Mouse (Mus musculus) adrenal gland, adult 18-20 months (tissue): ENCODE data around the gene Mrps7. TPM values are rescaled to one million over a fixed set of nuclear protein-coding genes. Genes with fewer than 3 reads are reported as not detected.
A peak's percentile ranks its signal among the peaks of the same experiment; 100 is the strongest.
"Not testable (repeated sequence)": the region's sequence is repeated elsewhere in the genome, so short reads cannot be mapped to it uniquely, and the experiment has no call there.

Experiments used
- DNase-seq, 2 experiments: peaks; one replicate each; pipeline ENCODE4 v3.0.0; 2021 to 2022; ENCODE audit warnings: low spot score in 2 of 2
- total RNA-seq, 2 experiments: library from RNA; stranded (reverse); gene quantifications; 1 replicate in 1 of 2; 2 replicates in 1 of 2; pipeline ENCODE4 v1.2.3; 2021

The Mrps7 gene
- total RNA-seq, 2 experiments from 2014 or later: 105 to 107 TPM

DNA sequence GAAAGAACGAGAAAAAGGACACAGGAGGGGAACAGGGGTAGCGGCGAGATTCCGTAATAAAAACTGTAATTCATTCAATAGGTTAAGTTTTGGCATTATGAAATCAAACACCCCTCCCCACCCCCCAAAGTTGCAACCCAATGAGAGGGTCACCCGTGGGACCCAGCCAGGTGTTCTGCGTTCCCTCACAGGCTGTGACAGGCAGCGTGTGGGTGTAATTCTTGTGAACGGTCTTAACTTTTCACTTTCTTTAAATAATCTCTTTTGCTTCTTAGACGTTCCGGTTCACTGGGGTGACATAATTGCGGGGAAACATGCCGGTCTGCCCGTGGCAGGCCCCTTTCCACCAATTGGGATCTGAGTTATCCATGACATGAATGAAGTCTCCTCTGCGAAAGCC is 41.8 kb downstream of the Mrps7 start:
- not testable (repeated sequence) for DNase-seq

DNA sequence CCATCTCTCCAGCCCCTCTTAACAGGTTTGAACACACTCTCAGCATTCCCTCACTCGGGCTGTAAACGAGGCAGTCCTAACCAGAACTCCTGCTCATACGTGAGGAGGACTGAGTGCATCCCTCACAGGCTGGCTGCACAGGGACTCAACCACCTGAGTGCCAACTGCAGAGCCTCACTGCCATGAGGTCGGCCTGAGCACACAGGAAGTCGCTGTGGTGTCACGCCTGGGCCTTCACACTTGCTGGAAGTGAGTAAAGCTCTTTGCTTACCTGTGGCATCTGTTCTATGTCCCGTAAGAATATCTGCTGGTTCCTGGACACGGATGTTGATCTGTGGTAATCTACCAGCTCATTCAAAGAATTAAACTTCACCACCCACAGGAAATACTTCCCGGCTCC is 42.7 kb downstream of the Mrps7 start:
- no peak for DNase-seq

DNA sequence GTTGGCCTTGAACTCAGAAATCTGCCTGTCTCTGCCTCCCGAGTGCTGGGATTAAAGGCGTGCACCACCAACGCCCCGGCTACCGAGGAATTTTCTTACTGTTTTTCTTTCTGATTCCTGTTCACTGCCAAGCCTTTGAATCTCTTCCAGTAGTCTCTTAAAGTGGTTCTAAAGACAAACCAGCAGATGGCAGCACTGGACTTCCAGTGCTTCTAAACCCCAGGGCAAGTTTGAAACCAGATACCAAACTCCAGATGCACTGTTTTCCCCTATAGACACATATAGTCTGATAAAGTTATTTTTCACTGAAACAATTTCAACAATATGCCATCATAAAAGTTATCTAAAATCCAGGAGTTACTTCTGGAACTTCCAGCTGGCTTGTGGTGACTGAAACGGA is 43.7 kb downstream of the Mrps7 start:
- peak in 1 of 2 experiments; percentile 54 for DNase-seq

DNA sequence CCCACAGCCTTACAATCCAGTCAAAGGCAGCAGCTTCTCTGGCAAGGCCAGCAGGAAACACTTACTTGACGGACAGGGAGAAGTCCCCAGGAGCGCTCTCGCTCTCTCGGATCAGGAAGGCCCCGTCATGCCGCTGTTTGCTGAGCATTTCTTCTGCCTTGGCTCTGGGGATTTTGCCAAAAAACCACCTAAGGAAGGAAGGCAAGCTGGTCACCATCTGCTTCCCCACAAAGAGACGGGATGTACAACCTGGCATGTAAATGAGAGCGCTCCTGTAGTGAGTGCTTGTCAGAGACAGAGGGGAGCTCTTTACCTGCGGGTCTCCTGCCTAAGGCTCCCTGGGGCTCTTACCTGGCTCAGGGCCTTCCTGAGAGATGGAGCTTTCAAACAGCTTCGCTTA is 46.0 kb downstream of the Mrps7 start:
- no peak for DNase-seq

DNA sequence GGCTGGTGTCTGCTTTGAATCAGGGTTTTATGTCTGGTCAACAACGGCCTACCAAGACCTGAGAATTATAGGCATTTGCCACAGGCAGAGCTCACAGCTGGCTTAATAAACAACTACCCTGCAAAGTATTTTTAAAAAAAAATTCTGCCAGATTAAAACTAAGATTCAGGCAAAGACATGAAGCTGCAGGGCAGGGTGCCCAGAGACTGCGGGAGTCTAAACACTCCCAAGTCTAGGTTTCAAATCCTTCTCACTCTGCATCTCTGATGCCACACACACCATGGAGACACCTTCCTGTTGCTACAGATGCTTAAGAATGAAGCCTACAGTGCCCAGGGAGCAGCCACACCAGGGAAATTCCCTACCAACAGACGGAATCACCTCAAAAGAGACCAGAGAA is 48.0 kb downstream of the Mrps7 start:
- DNase-seq: no peak

DNA sequence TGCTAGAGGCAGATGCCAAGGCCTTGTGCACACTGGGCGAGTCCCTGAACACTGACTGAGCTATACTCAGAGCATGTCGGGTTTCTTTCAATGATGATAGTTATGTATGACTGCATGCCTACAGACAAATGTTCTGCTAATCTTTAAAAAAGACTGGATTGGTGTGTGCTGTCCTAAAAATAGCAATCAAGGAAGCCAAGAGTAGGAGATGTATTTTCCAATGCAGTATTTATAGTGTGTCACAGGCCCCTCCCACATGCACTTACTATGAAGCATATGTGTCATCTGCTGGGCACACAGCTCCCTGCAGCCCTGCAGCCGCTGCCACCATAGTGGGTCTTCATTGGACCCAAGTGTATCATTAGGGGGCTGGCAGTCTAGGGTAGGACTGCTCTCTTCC is 49.5 kb downstream of the Mrps7 start:
- DNase-seq: no peak

DNA sequence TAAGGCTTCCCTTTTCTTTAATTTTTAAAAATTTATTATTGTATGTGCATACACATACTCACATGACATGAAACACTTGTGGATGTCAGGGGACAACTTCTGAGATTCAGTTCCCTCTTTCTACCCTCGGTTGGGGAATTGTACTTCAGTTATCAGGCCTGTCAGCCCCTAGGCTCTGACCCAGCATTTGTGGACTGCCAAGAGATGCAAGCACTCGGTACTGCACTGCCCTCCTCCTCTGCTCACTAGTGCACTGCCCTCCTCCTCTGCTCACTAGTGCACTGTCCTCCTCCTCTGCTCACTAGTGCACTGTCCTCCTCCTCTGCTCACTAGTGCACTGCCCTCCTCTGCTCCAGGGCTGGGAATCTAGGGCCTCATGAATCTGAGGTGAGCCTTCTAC is 50.4 kb downstream of the Mrps7 start:
- DNase-seq: no peak

Other genes with a start within 250 kb of the Mrps7 start
- 10 to 100 TPM; 31.4 to 65.8 TPM for gene Hid1, start 236.2 kb upstream of the Mrps7 start, total RNA-seq
- 100 to 1,000 TPM; 159 to 181 TPM for gene Cdr2l, start 222.0 kb upstream of the Mrps7 start, total RNA-seq
- 100 to 1,000 TPM; 133 to 137 TPM for gene Mrpl58, start 200.2 kb upstream of the Mrps7 start, total RNA-seq
- 100 to 1,000 TPM; 595 to 747 TPM for gene Atp5h, start 184.0 kb upstream of the Mrps7 start, total RNA-seq
- 10 to 100 TPM; 44.1 to 71.4 TPM for gene Kctd2, start 183.8 kb upstream of the Mrps7 start, total RNA-seq
- gene Trim80, start 163.4 kb upstream of the Mrps7 start, total RNA-seq: under 1 TPM; 0.20 to 0.61 TPM
- not detected for gene Slc16a5, start 141.5 kb upstream of the Mrps7 start, total RNA-seq
- 10 to 100 TPM in 1 of 2 experiments, 1 to 10 TPM in 1; 7.9 to 11.1 TPM for gene Armc7, start 128.3 kb upstream of the Mrps7 start, total RNA-seq
- 100 to 1,000 TPM in 1 of 2 experiments, 10 to 100 TPM in 1; 68.7 to 154 TPM for gene Nt5c, start 112.1 kb upstream of the Mrps7 start, total RNA-seq
- 10 to 100 TPM; 81.3 to 86.5 TPM for gene Jpt1, start 89.5 kb upstream of the Mrps7 start, total RNA-seq
- 100 to 1,000 TPM; 219 to 240 TPM for gene Sumo2, start 67.6 kb upstream of the Mrps7 start, total RNA-seq
- gene Nup85, start 39.5 kb upstream of the Mrps7 start, total RNA-seq: 10 to 100 TPM; 33.2 to 43.0 TPM
- gene Gga3, start 126 bp downstream of the Mrps7 start, total RNA-seq: 10 to 100 TPM; 25.6 to 27.0 TPM
- gene Mif4gd, start 9.0 kb downstream of the Mrps7 start, total RNA-seq: 100 to 1,000 TPM in 1 of 2 experiments, 10 to 100 TPM in 1; 85.4 to 145 TPM
- 100 to 1,000 TPM; 108 to 204 TPM for gene Slc25a19, start 24.4 kb downstream of the Mrps7 start, total RNA-seq
- gene Grb2, start 104.7 kb downstream of the Mrps7 start, total RNA-seq: 100 to 1,000 TPM in 1 of 2 experiments, 10 to 100 TPM in 1; 97.2 to 132 TPM
- gene Tmem94, start 161.5 kb downstream of the Mrps7 start, total RNA-seq: 10 to 100 TPM; 57.3 to 70.3 TPM
- 10 to 100 TPM; 55.1 to 59.8 TPM for gene Caskin2, start 209.7 kb downstream of the Mrps7 start, total RNA-seq
- gene Tsen54, start 210.8 kb downstream of the Mrps7 start, total RNA-seq: 10 to 100 TPM; 15.5 to 20.3 TPM
- 1 to 10 TPM; 5.8 to 8.0 TPM for gene Llgl2, start 220.1 kb downstream of the Mrps7 start, total RNA-seq